Mouse (Mus musculus) spleen, adult 2 months (tissue): ENCODE measurements around the gene Tpd52l1. TPM values are rescaled to one million over a fixed set of nuclear protein-coding genes. Genes with fewer than 3 reads are reported as not detected.

Source experiments
- DNase-seq, 2 experiments: peaks; one replicate each; pipeline versions ENCODE4 v3.0.0 to v3.0.0-alpha.2; 2012 to 2021; ENCODE audit warnings: low spot score in 2 of 2, low read depth in 1 of 2
- H3K27ac ChIP-seq: fragments of 200-500 bp; 2 replicates; pipeline ENCODE4 v1.5.1; 2012; ENCODE audit warnings: low read length, inconsistent platforms; ENCODE audit not compliant: insufficient read depth
- H3K27me3 ChIP-seq: fragments of 200-500 bp; 2 replicates; pipeline ENCODE4 v1.6.1; 2012; ENCODE audit warnings: mild to moderate bottlenecking, moderate library complexity, low read length, inconsistent platforms; ENCODE audit not compliant: control insufficient read depth, insufficient read depth
- H3K36me3 ChIP-seq: fragments of 200-500 bp; 2 replicates; pipeline ENCODE4 v1.6.1; 2012; ENCODE audit warnings: mild to moderate bottlenecking, low read length, inconsistent platforms; ENCODE audit not compliant: control insufficient read depth, insufficient read depth
- H3K4me1 ChIP-seq: fragments of 200-500 bp; 2 replicates; pipeline ENCODE4 v1.6.1; 2011; ENCODE audit warnings: inconsistent platforms; ENCODE audit not compliant: control insufficient read depth, insufficient read depth, insufficient read length
- H3K4me3 ChIP-seq: fragments of 200-500 bp; 2 replicates; pipeline ENCODE4 v1.5.1; 2011; ENCODE audit warnings: mild to moderate bottlenecking, inconsistent platforms; ENCODE audit not compliant: insufficient read depth, insufficient read length; ENCODE audit errors: extremely low read depth
- CTCF ChIP-seq: fragments of 200-500 bp; IDR thresholded peaks from 2 replicates; pipeline ENCODE4 v1.5.1; 2011; ENCODE audit warnings: mild to moderate bottlenecking, inconsistent platforms; ENCODE audit not compliant: insufficient read depth, insufficient read length, insufficient replicate concordance; ENCODE audit errors: extremely low read depth
- POLR2A ChIP-seq: fragments of 200-500 bp; IDR thresholded peaks from 2 replicates; pipeline ENCODE4 v1.6.1; 2011; ENCODE audit warnings: low read depth, low read length, inconsistent platforms
- WGBS: fragments of 180-500 bp; shearing (Covaris S2); methylation state at CpG from one replicate; pipeline ENCODE4 v1.1.7; 2018; 5-methylcytosine and 5-hydroxymethylcytosine counted together
- polyA plus RNA-seq: library from polyadenylated mRNA; depleted of rRNA; stranded (reverse); fragments of >200 nt; gene quantifications from 2 replicates; pipeline ENCODE4 v1.2.3, GENCODE M21; 2012; rRNA removed

Tpd52l1 gene
- polyA plus RNA-seq, 1 experiment, result 0.25 TPM

DNA sequence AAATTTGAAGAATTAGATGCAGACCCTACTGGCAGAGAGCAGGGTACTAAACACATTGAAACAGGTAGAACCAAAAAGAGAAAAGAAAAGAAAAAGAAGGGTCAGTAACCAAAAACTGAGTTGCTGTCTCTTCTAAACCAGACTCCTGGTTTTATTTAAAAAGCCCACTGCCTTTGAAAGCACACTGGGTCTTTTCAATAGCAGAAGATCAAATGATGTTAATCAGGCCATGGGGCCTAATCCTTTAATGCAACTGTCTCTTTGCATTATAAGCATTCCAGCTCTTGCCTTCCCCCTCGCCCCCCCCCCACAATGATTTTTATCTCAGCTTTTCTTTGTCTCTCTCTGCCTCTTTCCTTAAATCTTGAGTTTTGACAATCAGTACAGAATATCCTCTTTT is 149.3 kb downstream of the Tpd52l1 start:
- TF ChIP-seq POLR2A, result no peak
- WGBS, result 56% methylated on average over 1 of the region's 1 CpGs

DNA sequence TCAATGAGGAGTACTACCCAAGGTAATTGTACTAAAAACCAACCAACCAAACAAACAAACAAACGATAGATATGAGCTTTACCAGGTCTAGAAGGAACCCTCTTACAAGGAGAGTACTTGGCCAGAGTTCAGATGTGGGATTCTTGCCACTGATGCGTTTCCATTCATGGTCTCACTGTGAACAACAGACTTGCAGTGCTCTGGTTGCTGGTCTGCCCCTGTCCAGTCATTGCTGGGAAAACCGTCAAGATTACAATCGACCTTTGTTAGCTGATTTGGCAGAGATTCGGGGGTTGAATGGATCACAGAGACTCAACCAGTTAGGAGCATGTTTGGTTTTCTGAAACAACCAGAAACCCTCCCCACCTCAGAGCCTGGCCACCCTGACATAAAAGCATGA is 150.1 kb downstream of the Tpd52l1 start:
- WGBS, result 80% methylated on average over 5 of the region's 5 CpGs
- DNase-seq, result no peak
- Histone ChIP-seq H3K27ac (no peak overlapping the region), H3K4me1 (no peaks in the 10 kb centered on the region), H3K4me3 (no peak overlapping the region), H3K27me3 (no peaks in the 10 kb centered on the region), H3K36me3 (no peaks in the 10 kb centered on the region)
- TF ChIP-seq POLR2A, result no peak
- TF ChIP-seq CTCF, result no peak

More for the DNA sequence above, 149.3 kb downstream of the Tpd52l1 start:
- no peak for DNase-seq
- no peaks in the 10 kb centered on the region for H3K36me3 ChIP-seq
- no peaks in the 10 kb centered on the region for H3K4me1 ChIP-seq
- H3K27ac ChIP-seq, result no peak overlapping the region
- no peaks in the 10 kb centered on the region for H3K27me3 ChIP-seq
- no peak overlapping the region for H3K4me3 ChIP-seq

DNA sequence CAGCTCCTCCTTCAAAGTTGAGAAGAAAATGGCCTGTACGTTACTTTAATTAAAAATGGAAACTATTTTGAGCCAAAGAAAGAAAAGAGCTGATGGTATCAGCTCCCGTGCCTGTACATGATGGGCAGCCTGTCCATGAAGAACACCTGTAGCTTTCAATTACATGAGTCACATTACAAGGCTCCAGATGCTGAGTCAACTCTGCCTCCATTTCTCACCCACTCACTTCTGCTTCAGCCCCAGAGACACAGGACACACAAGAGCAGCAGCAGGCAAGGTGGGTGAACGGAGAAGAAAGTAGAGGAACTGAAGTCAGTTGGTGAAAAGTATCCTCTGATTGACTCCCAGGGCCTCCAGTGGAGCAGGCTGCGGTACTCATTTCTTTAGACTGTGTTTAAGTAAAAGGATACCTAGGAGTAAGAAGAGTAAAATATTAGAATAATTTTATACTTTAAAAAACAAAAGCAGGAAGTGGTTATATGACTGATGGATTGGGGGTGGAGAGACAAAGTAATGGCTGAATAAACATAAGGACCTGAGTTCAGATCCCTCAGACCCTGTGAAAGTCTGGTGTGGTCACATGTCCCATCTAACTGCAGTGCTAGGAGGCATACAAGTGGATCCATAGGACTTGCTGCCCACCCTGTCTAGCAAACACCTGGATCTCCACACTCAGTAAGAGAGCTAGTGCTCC is 156.9 kb downstream of the Tpd52l1 start:
- no peak for TF ChIP-seq POLR2A
- no peak for TF ChIP-seq CTCF
- H3K4me1 ChIP-seq, result no peaks in the 10 kb centered on the region
- 82% methylated on average over 4 of the region's 4 CpGs for WGBS

DNA sequence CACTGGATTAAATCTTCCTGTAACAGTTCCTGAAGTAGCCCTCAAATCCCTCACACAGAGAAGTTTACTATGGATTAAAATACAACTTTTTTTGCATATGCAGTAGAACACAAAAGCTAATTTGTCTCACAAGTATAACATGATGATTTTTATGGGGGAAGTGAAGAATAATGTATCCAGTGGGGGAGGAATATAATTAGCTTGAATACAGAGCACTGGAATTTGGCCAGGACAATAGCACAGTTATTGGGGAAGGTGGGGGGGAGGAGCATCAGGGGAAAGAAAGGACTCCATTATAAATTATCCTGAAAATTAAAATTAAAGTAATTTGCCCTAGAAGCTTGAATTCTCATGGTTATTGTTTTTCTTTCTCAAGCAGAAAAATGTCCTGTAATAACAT is 158.0 kb downstream of the Tpd52l1 start:
- Histone ChIP-seq H3K36me3 (no peaks in the 10 kb centered on the region), H3K27me3 (no peaks in the 10 kb centered on the region), H3K4me1 (no peaks in the 10 kb centered on the region), H3K27ac (no peak overlapping the region), H3K4me3 (no peak overlapping the region)
- TF ChIP-seq POLR2A, result no peak
- no peak for TF ChIP-seq CTCF
- DNase-seq, result no peak

More for the DNA sequence above, 156.9 kb downstream of the Tpd52l1 start:
- no peak for DNase-seq
- no peak overlapping the region for H3K27ac ChIP-seq
- no peak overlapping the region for H3K4me3 ChIP-seq
- no peaks in the 10 kb centered on the region for H3K27me3 ChIP-seq
- no peaks in the 10 kb centered on the region for H3K36me3 ChIP-seq

Other genes starting within 250 kb of the Tpd52l1 start
- gene Hddc2, start 132.6 kb downstream of the Tpd52l1 start, polyA plus RNA-seq, result 4.7 and 6.1 TPM in 2 replicates
- 0.19 and 0.22 TPM in 2 replicates for gene Rnf217, start 163.2 kb upstream of the Tpd52l1 start, polyA plus RNA-seq